Mouse (Mus musculus): ENCODE measurements around the gene Ankrd22. TPM values are rescaled to one million over a fixed set of nuclear protein-coding genes. Genes with fewer than 3 reads are reported as not detected.

Ankrd22 gene
- polyA plus RNA-seq, 1 experiment, result not detected

DNA sequence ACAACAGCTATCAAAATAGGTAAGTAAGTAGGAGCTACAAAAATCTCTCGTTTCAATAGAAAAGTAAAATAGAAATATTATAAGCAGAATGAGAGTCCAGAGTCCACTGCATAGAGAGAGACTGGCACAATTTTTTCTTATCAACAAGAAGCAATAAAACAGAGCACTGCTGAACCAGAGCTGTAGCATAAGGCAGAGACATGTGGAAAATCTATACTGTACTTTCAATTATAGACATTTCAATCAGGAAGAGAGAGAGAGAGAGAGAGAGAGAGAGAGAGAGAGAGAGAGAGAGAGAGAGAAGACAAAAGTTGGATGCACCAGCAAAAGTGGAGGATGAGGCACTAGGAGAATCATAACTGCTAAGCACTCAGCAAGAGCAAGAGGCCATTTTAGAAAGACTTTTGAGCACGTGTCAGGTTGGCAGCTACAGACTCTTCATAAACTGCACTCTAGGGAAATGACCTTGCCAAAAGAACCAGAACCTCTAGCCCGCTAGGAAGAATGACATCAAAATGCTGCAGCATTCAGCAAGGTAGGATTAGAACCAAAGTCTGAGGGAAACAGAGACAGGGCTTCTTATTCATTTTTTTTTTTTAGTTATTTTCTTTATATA, 26.3 kb downstream of the Ankrd22 start:
- Histone ChIP-seq H3K36me3 (ENCODE audit: control insufficient read depth, insufficient read depth) (no peaks in the 10 kb centered on the region), H3ac (ENCODE audit: control insufficient read depth, insufficient read length, low read depth) (no peak overlapping the region), H3K4me3 (ENCODE audit: insufficient read depth, poor library complexity, severe bottlenecking) (no peak overlapping the region), H3K79me3 (ENCODE audit: low read depth) (no peaks in the 10 kb centered on the region), H3K79me2 (ENCODE audit: control insufficient read depth, insufficient read depth) (no peaks in the 10 kb centered on the region), H3K27me3 (ENCODE audit: control insufficient read depth, insufficient read depth, insufficient read length) (no peaks in the 10 kb centered on the region)
- TF ChIP-seq MYOG (IDR thresholded peaks at IDR 0.05; ENCODE audit: control insufficient read depth, extremely low read depth, insufficient read length) (no peak), USF1 (IDR thresholded peaks at IDR 0.05; ENCODE audit: low read depth) (no peak), CTCF (IDR thresholded peaks at IDR 0.05; ENCODE audit: control insufficient read depth, insufficient read depth, insufficient read length) (no peak), MAX (IDR thresholded peaks at IDR 0.05) (no peak), MYOD1 (IDR thresholded peaks at IDR 0.05; ENCODE audit: control insufficient read depth, insufficient read length, low read depth) (no peak), FOSL1 (IDR thresholded peaks at IDR 0.05; ENCODE audit: insufficient read depth, low read length, poor library complexity, severe bottlenecking) (no peak), CEBPB (IDR thresholded peaks at IDR 0.05; ENCODE audit: low read depth) (no peak)

DNA sequence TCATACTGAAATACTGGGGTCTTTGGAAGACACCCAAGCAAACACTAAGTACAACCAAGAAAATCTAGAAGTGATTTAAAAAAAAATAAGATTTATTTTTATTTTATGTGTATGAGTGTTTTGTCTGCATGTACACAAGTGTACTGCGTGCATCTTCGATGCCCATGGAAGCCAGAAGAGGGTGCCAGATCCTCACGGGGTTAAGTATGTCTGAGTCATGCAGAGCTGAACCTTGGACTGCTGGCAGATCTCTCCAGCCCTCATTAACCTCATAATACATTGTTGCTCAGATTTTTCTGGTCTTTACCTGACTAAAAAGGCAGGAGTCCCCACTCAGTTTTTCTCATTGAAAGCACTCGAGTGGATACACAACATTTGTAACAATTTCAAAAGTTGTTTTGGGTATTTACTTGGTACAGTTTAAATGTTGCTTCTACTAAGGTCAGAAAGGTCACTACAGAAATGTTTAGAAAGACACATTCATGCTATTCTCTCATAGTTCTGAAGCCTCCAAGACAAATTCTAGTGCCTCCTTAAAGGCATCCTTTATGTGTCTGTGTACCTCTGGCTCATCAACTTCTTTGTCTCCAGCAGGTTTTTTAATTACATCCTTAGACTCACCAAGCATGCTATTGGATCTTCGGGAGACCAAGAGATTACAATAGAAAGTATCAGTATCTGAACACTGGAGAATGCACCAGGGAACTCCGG, 27.0 kb downstream of the Ankrd22 start:
- no peaks in the 10 kb centered on the region for H3K36me3 ChIP-seq (ENCODE audit: control insufficient read depth, insufficient read depth)
- H3ac ChIP-seq (ENCODE audit: control insufficient read depth, insufficient read length, low read depth), result no peak overlapping the region
- TF ChIP-seq USF1 (IDR thresholded peaks at IDR 0.05; ENCODE audit: low read depth) (no peak), MAX (IDR thresholded peaks at IDR 0.05) (no peak), FOSL1 (IDR thresholded peaks at IDR 0.05; ENCODE audit: insufficient read depth, low read length, poor library complexity, severe bottlenecking) (no peak), MYOG (IDR thresholded peaks at IDR 0.05; ENCODE audit: control insufficient read depth, extremely low read depth, insufficient read length) (no peak), MYOD1 (IDR thresholded peaks at IDR 0.05; ENCODE audit: control insufficient read depth, insufficient read length, low read depth) (no peak), CEBPB (IDR thresholded peaks at IDR 0.05; ENCODE audit: low read depth) (no peak), CTCF (IDR thresholded peaks at IDR 0.05; ENCODE audit: control insufficient read depth, insufficient read depth, insufficient read length) (no peak)
- H3K79me3 ChIP-seq (ENCODE audit: low read depth), result no peaks in the 10 kb centered on the region
- H3K79me2 ChIP-seq (ENCODE audit: control insufficient read depth, insufficient read depth), result no peaks in the 10 kb centered on the region
- no peaks in the 10 kb centered on the region for H3K27me3 ChIP-seq (ENCODE audit: control insufficient read depth, insufficient read depth, insufficient read length)
- H3K4me3 ChIP-seq (ENCODE audit: insufficient read depth, poor library complexity, severe bottlenecking), result no peak overlapping the region

DNA sequence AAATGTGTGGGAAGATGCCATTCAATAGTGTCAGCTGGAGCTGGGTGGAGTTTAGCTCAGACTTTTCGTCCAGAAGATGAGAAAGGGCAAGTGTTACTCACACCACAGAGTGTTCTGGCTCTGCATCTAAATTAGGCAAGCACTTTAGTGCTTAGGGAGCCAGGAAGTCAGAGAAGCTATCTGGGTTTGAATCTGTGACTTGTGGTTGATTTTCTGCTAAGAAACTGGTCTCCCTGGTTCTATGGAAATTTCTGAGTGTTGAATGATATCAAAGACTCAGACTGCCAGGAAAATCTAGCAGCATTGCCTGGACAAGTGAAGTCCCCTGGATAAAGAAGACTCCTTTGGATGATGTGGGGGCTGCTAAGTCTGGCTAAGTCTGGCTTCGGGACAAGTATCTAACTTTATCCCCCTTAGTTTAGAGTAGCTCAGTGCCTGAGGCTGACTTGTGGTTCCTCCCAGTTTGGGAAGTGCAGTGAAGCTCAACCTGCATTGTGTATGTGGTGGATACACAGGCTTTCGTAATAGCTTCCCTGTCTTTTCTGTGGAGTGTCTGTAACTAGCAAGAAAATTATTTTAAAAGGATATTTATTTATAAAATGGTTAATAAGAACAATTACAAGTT, 45.6 kb downstream of the Ankrd22 start:
- no peak overlapping the region for H3ac ChIP-seq (ENCODE audit: control insufficient read depth, insufficient read length, low read depth)

DNA sequence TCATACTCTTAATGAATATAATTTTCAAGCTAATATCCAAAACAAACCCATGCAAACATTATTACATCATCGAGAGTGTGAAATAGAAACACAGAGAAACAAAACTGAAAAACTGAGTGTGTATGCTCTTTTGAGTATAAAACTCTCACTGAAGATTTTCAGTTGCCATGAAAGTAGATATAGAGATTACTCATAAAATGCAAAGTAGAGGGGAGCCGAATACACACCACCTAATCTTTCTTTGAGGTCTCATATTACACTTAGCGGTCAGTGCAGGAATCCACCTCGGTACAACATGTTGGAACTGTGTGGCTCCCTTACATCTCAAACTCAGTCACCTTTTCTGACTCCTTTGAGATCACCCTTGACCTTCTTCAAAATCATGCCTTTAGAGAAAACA, 46.2 kb downstream of the Ankrd22 start:
- TF ChIP-seq CTCF (IDR thresholded peaks at IDR 0.05; ENCODE audit: control insufficient read depth, insufficient read depth, insufficient read length) (no peak), MAX (IDR thresholded peaks at IDR 0.05) (no peak), MYOG (IDR thresholded peaks at IDR 0.05; ENCODE audit: control insufficient read depth, extremely low read depth, insufficient read length) (no peak), CEBPB (IDR thresholded peaks at IDR 0.05; ENCODE audit: low read depth) (no peak), FOSL1 (IDR thresholded peaks at IDR 0.05; ENCODE audit: insufficient read depth, low read length, poor library complexity, severe bottlenecking) (no peak), MYOD1 (IDR thresholded peaks at IDR 0.05; ENCODE audit: control insufficient read depth, insufficient read length, low read depth) (no peak), USF1 (IDR thresholded peaks at IDR 0.05; ENCODE audit: low read depth) (no peak)
- Histone ChIP-seq H3K27me3 (ENCODE audit: control insufficient read depth, insufficient read depth, insufficient read length) (no peaks in the 10 kb centered on the region), H3K36me3 (ENCODE audit: control insufficient read depth, insufficient read depth) (no peaks in the 10 kb centered on the region), H3K79me2 (ENCODE audit: control insufficient read depth, insufficient read depth) (no peaks in the 10 kb centered on the region), H3K4me3 (ENCODE audit: insufficient read depth, poor library complexity, severe bottlenecking) (no peak overlapping the region), H3K79me3 (ENCODE audit: low read depth) (no peaks in the 10 kb centered on the region), H3ac (ENCODE audit: control insufficient read depth, insufficient read length, low read depth) (no peak overlapping the region)

More for the DNA sequence above, 45.6 kb downstream of the Ankrd22 start:
- Histone ChIP-seq H3K79me3 (ENCODE audit: low read depth) (no peaks in the 10 kb centered on the region), H3K79me2 (ENCODE audit: control insufficient read depth, insufficient read depth) (no peaks in the 10 kb centered on the region), H3K4me3 (ENCODE audit: insufficient read depth, poor library complexity, severe bottlenecking) (no peak overlapping the region), H3K36me3 (ENCODE audit: control insufficient read depth, insufficient read depth) (no peaks in the 10 kb centered on the region), H3K27me3 (ENCODE audit: control insufficient read depth, insufficient read depth, insufficient read length) (no peaks in the 10 kb centered on the region)
- TF ChIP-seq CEBPB (IDR thresholded peaks at IDR 0.05; ENCODE audit: low read depth), result peak; percentile 56
- TF ChIP-seq MYOG (IDR thresholded peaks at IDR 0.05; ENCODE audit: control insufficient read depth, extremely low read depth, insufficient read length), result no peak
- TF ChIP-seq CTCF (IDR thresholded peaks at IDR 0.05; ENCODE audit: control insufficient read depth, insufficient read depth, insufficient read length), result no peak
- TF ChIP-seq FOSL1 (IDR thresholded peaks at IDR 0.05; ENCODE audit: insufficient read depth, low read length, poor library complexity, severe bottlenecking), result no peak
- TF ChIP-seq USF1 (IDR thresholded peaks at IDR 0.05; ENCODE audit: low read depth), result no peak
- TF ChIP-seq MAX (IDR thresholded peaks at IDR 0.05), result no peak
- peak; percentile 40 for TF ChIP-seq MYOD1 (IDR thresholded peaks at IDR 0.05; ENCODE audit: control insufficient read depth, insufficient read length, low read depth)

DNA sequence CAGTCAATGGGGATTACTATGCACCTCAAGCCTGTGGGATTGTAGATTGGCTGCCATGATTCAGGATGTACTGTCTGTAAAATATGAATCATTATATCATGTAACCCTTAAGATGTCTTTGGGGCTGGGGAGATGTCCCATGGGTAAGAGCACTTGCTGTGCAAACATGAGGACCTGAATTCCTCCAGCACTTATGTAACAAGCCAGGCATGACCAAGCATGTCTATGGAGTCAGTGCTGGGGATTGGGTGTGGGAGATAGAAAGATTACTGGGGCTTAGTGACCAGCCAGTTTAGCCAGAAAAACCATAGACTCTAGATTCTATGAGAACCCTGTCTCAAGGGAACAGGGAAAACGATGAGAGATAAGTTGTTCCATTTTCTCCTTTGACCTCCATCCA, 46.8 kb downstream of the Ankrd22 start:
- Histone ChIP-seq H3K79me2 (ENCODE audit: control insufficient read depth, insufficient read depth) (no peaks in the 10 kb centered on the region), H3K79me3 (ENCODE audit: low read depth) (no peaks in the 10 kb centered on the region), H3K4me3 (ENCODE audit: insufficient read depth, poor library complexity, severe bottlenecking) (no peak overlapping the region), H3ac (ENCODE audit: control insufficient read depth, insufficient read length, low read depth) (no peak overlapping the region), H3K27me3 (ENCODE audit: control insufficient read depth, insufficient read depth, insufficient read length) (no peaks in the 10 kb centered on the region), H3K36me3 (ENCODE audit: control insufficient read depth, insufficient read depth) (no peaks in the 10 kb centered on the region)
- TF ChIP-seq MYOG (IDR thresholded peaks at IDR 0.05; ENCODE audit: control insufficient read depth, extremely low read depth, insufficient read length), result no peak
- no peak for TF ChIP-seq CTCF (IDR thresholded peaks at IDR 0.05; ENCODE audit: control insufficient read depth, insufficient read depth, insufficient read length)
- peak; percentile 40 for TF ChIP-seq MYOD1 (IDR thresholded peaks at IDR 0.05; ENCODE audit: control insufficient read depth, insufficient read length, low read depth)
- no peak for TF ChIP-seq USF1 (IDR thresholded peaks at IDR 0.05; ENCODE audit: low read depth)
- no peak for TF ChIP-seq FOSL1 (IDR thresholded peaks at IDR 0.05; ENCODE audit: insufficient read depth, low read length, poor library complexity, severe bottlenecking)
- TF ChIP-seq CEBPB (IDR thresholded peaks at IDR 0.05; ENCODE audit: low read depth), result no peak
